Mouse (Mus musculus) E14TG2a.4 (cell line): ENCODE results near the gene Gltpd2.

Experiments used
- H3K27me3 ChIP-seq: 2 replicates; pipeline ENCODE4 v1.6.1; 2014; ENCODE audit warnings: low read length, control low read depth; ENCODE audit not compliant: insufficient read depth
- H3K36me3 ChIP-seq: 2 replicates; pipeline ENCODE4 v1.6.1; 2014; ENCODE audit warnings: low read length, control low read depth; ENCODE audit not compliant: insufficient read depth
- H3K4me1 ChIP-seq: replicated peaks from 2 replicates; pipeline ENCODE4 v1.6.1; 2014; ENCODE audit warnings: low read depth, low read length, control low read depth
- H3K4me3 ChIP-seq: replicated peaks from 2 replicates; pipeline ENCODE4 v1.5.1; 2014; ENCODE audit warnings: mild to moderate bottlenecking, low read length
- H3K9me3 ChIP-seq: 2 replicates; pipeline ENCODE4 v1.6.1; 2014; ENCODE audit warnings: low read length, control low read depth
- CTCF ChIP-seq: conservative IDR thresholded peaks from 2 replicates; pipeline ENCODE4 v1.5.1; 2014; ENCODE audit warnings: low read length
- NANOG ChIP-seq: IDR thresholded peaks from 2 replicates; pipeline ENCODE4 v1.6.1; 2014; ENCODE audit warnings: borderline replicate concordance, low read length, mixed read lengths
- POU5F1 ChIP-seq: IDR thresholded peaks from 2 replicates; pipeline ENCODE4 v1.6.1; 2014; ENCODE audit warnings: low read length, borderline replicate concordance

The Gltpd2 gene

DNA sequence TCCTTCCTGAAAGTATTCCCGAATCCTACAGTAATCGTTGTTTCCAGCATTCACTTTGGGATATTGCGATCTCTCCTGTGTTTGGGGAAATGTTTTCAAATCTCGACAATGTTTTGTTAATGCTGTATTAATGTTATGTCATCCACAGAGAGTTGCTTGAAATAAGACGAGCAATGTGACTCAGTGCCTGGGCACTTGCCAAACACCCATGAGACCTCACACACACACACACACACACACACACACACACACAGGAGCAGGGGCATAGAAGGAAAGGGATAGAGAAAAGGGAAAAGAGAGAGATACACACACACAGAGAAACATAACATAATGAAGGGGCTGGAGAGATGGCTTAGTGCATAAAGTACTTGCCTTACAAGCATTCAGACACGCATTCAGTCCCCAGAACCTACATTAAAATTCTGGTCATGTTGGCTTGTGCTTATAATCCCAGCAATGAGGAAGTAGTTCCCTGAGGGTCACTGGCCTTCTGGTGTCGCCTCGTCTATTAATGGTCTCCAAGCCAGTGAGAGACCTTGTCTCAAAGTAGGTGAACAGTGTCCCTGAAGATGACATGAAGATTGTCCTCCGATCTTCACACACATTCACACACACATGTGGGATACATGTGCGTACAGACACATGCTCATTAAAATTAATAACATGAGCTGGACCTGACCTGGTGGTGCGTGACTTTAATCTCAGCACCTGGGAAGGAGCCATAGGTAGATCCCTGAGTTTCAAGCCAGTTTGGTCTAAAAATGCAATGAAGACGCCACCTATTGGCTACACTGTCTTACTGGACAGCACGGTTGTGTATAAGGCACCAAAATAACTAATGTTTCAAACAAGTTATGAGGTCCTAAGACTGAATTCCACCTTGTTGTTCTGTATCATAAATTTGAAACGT, 19.2 kb upstream of the Gltpd2 start:
- TF ChIP-seq NANOG (no peak), POU5F1 (no peak), CTCF (peak; percentile 18; the same call in 1 of the 2 replicates)
- Histone ChIP-seq H3K27me3 (no peaks in the 10 kb centered on the region), H3K36me3 (no peaks in the 10 kb centered on the region), H3K9me3 (no peaks in the 10 kb centered on the region), H3K4me3 (no peak overlapping the region), H3K4me1 (peaks cover 8% of the 10 kb centered on the region)

DNA sequence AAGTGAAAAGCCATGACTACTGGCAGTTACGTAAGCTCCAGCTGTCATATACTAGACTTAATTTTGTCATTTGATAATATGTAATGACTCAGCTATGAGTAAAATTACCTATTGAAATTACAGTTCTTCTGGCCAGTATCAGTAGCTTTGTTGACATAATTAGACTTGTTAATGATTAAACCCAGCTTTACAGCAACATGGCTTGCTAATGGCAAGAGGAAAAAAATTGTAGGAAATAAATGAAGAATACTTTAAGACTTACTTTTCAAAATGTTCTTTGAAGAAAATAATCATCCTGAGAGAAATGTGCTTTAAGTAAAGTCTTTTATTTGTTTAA, 18.6 kb upstream of the Gltpd2 start:
- H3K36me3 ChIP-seq, result no peaks in the 10 kb centered on the region
- TF ChIP-seq POU5F1 (no peak), NANOG (no peak), CTCF (no peak)
- no peak overlapping the region for H3K4me3 ChIP-seq
- H3K27me3 ChIP-seq, result peaks cover 5% of the 10 kb centered on the region
- no peaks in the 10 kb centered on the region for H3K9me3 ChIP-seq
- H3K4me1 ChIP-seq, result peaks cover 15% of the 10 kb centered on the region

DNA sequence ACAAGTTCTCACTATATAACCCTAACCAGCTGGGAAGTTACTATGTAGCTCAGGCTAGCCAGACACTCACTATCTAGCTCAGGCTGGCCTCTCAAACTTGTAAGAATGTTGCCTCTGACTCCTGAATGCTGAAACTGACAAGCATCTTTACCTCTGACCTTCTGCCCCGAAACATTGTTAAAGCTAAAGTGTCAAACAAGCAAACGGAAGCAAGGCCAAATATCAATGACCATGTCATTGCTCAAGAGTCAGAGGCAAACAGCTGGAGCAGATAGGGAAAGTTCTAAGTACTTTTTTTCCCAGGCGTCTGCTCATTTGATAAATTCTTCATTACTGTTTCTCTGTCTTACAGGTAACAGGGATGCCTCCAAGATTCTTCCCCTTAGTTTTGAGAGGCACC, 17.0 kb upstream of the Gltpd2 start:
- Histone ChIP-seq H3K4me3 (no peak overlapping the region), H3K4me1 (peaks cover 24% of the 10 kb centered on the region), H3K9me3 (no peaks in the 10 kb centered on the region), H3K36me3 (no peaks in the 10 kb centered on the region), H3K27me3 (peaks cover 8% of the 10 kb centered on the region)
- no peak for TF ChIP-seq CTCF
- TF ChIP-seq NANOG, result no peak
- TF ChIP-seq POU5F1, result no peak

DNA sequence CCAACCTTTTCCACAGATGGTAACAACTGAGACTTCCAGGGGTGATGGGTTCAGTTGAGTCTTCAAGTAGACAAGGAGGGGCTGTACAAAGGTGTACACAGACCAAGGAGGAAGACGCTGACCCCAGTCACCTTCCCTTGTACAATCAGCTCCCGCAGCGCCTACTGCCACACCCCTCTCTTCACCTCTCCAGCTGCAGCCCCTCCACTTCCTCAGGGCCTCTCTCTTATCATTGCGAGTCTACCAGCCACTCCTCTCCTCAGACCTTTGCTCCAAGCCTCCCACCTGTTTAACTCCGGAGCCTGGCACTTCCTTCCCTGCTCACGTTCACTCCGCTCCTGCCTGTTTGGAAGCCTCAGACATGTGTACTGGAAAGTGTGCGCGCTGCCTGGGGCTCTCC, 14.0 kb upstream of the Gltpd2 start, which contains the start of gene Tm4sf5:
Tm4sf5 (plus strand) TSS at position 275 of the 400 bp plus-strand sequence.
- H3K36me3 ChIP-seq, result no peaks in the 10 kb centered on the region
- TF ChIP-seq NANOG, result no peak
- no peak for TF ChIP-seq CTCF
- TF ChIP-seq POU5F1, result no peak
- H3K9me3 ChIP-seq, result no peaks in the 10 kb centered on the region
- H3K4me3 ChIP-seq, result peak within 1 kb of the TSS; percentile 59
- peaks cover 33% of the 10 kb centered on the region for H3K4me1 ChIP-seq
- peaks cover 8% of the 10 kb centered on the region for H3K27me3 ChIP-seq

DNA sequence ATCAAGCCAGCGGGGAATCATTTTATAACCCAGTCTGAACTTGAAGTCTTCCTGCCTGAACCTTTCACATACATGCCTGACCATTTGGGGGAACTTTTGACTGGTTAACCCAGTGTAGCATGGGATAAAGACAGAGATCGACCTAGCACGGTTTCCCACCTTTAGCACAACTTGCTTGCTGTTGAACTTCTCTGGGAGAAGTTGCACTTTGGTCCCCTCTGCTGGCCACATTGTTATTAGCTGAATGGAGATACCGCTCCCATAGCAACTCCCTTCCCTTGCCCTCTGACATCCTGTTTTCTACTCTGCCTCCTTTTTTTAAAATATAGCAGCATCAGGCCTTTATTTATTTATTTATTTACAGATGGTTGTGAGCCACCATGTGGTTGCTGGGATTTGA, 12.6 kb upstream of the Gltpd2 start:
- H3K9me3 ChIP-seq, result no peaks in the 10 kb centered on the region
- H3K4me3 ChIP-seq, result no peak overlapping the region
- no peaks in the 10 kb centered on the region for H3K36me3 ChIP-seq
- TF ChIP-seq NANOG, result no peak
- TF ChIP-seq CTCF, result peak; percentile 33
- H3K27me3 ChIP-seq, result peaks cover 8% of the 10 kb centered on the region
- peaks cover 42% of the 10 kb centered on the region for H3K4me1 ChIP-seq

DNA sequence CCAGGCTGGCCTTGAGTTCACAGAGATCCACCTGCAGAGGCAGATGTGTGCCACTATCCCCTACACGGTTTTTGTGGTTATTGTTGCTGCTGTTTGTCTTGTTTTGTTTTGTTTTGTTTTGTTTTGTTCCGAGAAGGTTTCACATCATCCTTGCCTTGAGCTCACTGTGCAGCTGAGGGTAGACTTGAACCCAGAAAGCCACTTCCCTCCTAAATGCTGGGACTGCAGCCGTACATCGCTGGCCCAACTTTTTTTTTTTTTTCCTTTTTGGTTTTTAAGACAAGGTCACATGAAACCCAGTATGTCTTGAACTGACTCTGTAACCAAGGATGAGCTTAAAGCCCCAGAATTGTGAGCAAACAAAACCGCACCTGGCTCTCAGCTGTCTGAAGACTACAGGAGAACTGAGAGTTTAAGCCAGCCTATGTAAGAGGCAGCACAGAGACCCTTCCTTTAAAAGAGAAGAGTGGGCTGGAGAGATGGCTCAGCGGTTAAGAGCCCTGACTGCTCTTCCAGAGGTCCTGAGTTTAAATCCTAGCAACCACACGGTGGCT, 12.0 kb upstream of the Gltpd2 start:
- H3K36me3 ChIP-seq, result no peaks in the 10 kb centered on the region
- H3K9me3 ChIP-seq, result no peaks in the 10 kb centered on the region
- no peak overlapping the region for H3K4me3 ChIP-seq
- peaks cover 8% of the 10 kb centered on the region for H3K27me3 ChIP-seq
- TF ChIP-seq CTCF, result no peak
- TF ChIP-seq POU5F1, result no peak
- no peak for TF ChIP-seq NANOG
- H3K4me1 ChIP-seq, result peaks cover 42% of the 10 kb centered on the region

DNA sequence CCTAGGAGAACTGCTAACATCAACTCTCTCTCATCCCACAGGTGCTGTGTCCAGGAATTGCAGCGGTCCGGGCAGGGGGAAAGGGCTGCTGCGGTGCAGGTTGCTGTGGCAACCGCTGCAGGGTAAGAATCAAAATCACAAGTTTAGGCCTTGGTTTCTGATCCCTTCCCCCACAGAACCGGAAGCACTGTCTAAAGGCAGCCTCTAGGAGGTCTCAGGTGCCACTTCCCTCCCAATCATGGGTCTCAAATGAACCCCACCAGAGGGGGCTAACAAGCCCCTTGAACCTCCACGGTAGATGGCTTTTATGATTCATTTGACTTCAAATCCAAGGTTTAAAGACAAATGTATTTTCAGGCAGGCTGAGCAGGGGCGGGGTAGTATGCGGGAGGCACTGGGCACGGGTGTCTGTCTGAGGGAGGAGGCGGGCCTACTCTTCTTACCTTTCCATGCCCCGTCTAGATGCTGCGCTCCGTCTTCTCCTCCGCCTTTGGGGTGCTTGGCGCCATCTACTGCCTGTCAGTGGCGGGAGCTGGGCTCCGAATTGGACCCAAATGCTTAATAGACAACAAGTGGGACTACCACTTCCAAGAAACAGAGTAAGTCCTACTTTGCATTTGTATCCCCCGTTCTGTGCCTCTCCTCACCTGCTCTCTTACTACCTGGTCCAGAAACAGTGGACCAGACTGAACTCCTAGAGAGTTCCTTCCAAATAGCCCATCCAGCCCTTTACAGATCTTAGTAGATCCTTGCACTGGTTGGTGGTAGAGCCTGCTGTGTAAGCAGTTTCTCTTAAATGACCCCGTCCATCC, 9.0 kb upstream of the Gltpd2 start:
- H3K9me3 ChIP-seq, result no peaks in the 10 kb centered on the region
- H3K36me3 ChIP-seq, result no peaks in the 10 kb centered on the region
- H3K27me3 ChIP-seq, result peaks cover 16% of the 10 kb centered on the region
- peak overlapping the region; percentile 59 for H3K4me3 ChIP-seq
- H3K4me1 ChIP-seq, result peaks cover 43% of the 10 kb centered on the region
- TF ChIP-seq POU5F1 (no peak), CTCF (peak; percentile 38), NANOG (no peak)

DNA sequence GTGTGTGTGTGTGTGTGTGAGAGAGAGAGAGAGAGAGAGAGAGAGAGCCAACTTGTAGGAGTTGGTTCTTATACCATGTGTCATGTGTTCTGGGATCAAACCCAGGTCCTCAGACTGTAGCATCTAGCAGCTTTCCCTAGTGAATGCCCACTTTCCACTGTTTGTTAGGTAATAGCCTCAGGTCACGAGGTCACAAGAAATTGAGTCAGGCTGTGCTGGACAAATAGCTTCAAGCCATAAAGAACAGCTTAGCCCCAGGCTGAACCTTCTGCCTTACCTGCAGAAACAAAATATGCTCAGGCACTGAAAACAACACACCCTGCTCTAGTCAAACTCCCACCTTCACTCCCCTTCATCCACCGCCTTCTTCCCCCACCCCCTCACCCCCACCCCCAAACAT, 7.8 kb upstream of the Gltpd2 start:
- TF ChIP-seq CTCF, result no peak
- no peak for TF ChIP-seq NANOG
- TF ChIP-seq POU5F1, result no peak
- peaks cover 30% of the 10 kb centered on the region for H3K4me1 ChIP-seq
- H3K4me3 ChIP-seq, result no peak overlapping the region
- no peaks in the 10 kb centered on the region for H3K36me3 ChIP-seq
- H3K27me3 ChIP-seq, result peaks cover 9% of the 10 kb centered on the region; the same call in 1 of the 2 replicates
- no peaks in the 10 kb centered on the region for H3K9me3 ChIP-seq
